Mouse (Mus musculus) olfactory bulb, adult 2 months (tissue): ENCODE results near the gene Spdef. TPM values are rescaled to one million over a fixed set of nuclear protein-coding genes. Genes with fewer than 3 reads are reported as not detected.

Experiments
- H3K27ac ChIP-seq: fragments of 200-500 bp; 2 replicates; pipeline ENCODE4 v1.5.1; 2012; ENCODE audit warnings: low read depth, low read length; ENCODE audit not compliant: insufficient read depth
- H3K4me1 ChIP-seq: fragments of 200-500 bp; 2 replicates; pipeline ENCODE4 v1.6.1; 2012; ENCODE audit warnings: low read length; ENCODE audit not compliant: control insufficient read depth, insufficient read depth
- H3K4me3 ChIP-seq: fragments of 200-500 bp; 2 replicates; pipeline ENCODE4 v1.5.1; 2012; ENCODE audit warnings: mild to moderate bottlenecking, low read depth, low read length, moderate library complexity; ENCODE audit not compliant: insufficient read depth
- CTCF ChIP-seq: fragments of 200-500 bp; IDR thresholded peaks from 2 replicates; pipeline ENCODE4 v1.5.1; 2012; ENCODE audit warnings: low read depth, mild to moderate bottlenecking, low read length, moderate library complexity; ENCODE audit not compliant: insufficient read depth
- POLR2A ChIP-seq: fragments of 200-500 bp; IDR thresholded peaks from 2 replicates; pipeline ENCODE4 v1.6.1; 2012; ENCODE audit warnings: mild to moderate bottlenecking, low read depth, low read length, moderate library complexity; ENCODE audit not compliant: insufficient read depth
- WGBS: fragments of 180-500 bp; shearing (Covaris S2); methylation state at CpG from one replicate; pipeline ENCODE4 v1.1.7; 2018; 5-methylcytosine and 5-hydroxymethylcytosine counted together
- polyA plus RNA-seq: library from polyadenylated mRNA; stranded (reverse); fragments of >200 nt; gene quantifications from 2 replicates; pipeline ENCODE4 v1.2.4, GENCODE M21; 2012; ENCODE audit warnings: low replicate concordance; ENCODE audit not compliant: missing spikeins, insufficient read depth, insufficient read length

Gene Spdef
- polyA plus RNA-seq, 1 experiment: not detected

- Histone ChIP-seq H3K27ac (peak overlapping the region; percentile 16; the same call in 1 of the 2 replicates), H3K4me3 (no peak overlapping the region), H3K4me1 (peaks cover 33% of the 10 kb centered on the region)
- WGBS: 66% methylated on average over 17 of the region's 17 CpGs
- TF ChIP-seq CTCF (no peak), POLR2A (no peak)
These were observed 29.0 kb downstream of the Spdef start for GRCm38 (mm10) chr17:27699641-27700244.

- H3K4me1 ChIP-seq: peaks cover 58% of the 10 kb centered on the region
- 76% methylated on average over 14 of the region's 14 CpGs for WGBS
- H3K27ac ChIP-seq: no peak overlapping the region
- H3K4me3 ChIP-seq: no peak overlapping the region
- TF ChIP-seq POLR2A (no peak), CTCF (no peak)
These were observed 37.6 kb downstream of the Spdef start for GRCm38 (mm10) chr17:27690993-27691693.

GRCm38 (mm10) chr17:27686395-27686794, 42.4 kb downstream of the Spdef start:
- Histone ChIP-seq H3K4me1 (peaks cover 75% of the 10 kb centered on the region), H3K27ac (peak overlapping the region; percentile 42), H3K4me3 (peak overlapping the region; percentile 61)
- 13% methylated on average over 5 of the region's 5 CpGs for WGBS
- no peak for TF ChIP-seq CTCF
- no peak for TF ChIP-seq POLR2A

DNA sequence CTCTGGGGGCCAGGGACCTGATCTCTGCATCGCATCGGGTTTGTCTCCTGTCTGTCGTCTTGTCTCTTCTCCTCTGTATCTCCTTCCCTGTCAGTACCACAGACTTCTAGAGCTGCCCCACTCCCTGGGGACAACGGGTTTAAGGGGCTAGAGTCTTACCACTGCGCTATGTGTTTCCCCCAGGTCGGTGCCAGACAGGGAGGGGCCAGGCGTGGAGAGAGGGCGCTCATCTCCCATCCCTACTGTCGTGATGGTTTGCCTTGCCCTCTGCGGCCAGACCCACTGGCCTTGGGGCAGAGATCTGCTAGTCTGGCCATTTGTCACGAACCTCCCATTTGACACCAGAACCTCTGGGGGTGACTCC, 43.2 kb downstream of the Spdef start:
- WGBS: 3% methylated on average over 11 of the region's 11 CpGs
- Histone ChIP-seq H3K4me1 (peaks cover 68% of the 10 kb centered on the region), H3K27ac (peak overlapping the region; percentile 92), H3K4me3 (peak overlapping the region; percentile 61)
- no peak for TF ChIP-seq CTCF
- no peak for TF ChIP-seq POLR2A

GRCm38 (mm10) chr17:27684886-27685549, 43.7 kb downstream of the Spdef start:
- WGBS: under 1% methylated on average over 44 of the region's 53 CpGs
- Histone ChIP-seq H3K27ac (peak overlapping the region; percentile 92), H3K4me3 (peak overlapping the region; percentile 61), H3K4me1 (peaks cover 68% of the 10 kb centered on the region)
- TF ChIP-seq POLR2A: peak; percentile 45; the same call in 1 of the 2 replicates
- peak; percentile 39; the same call in 1 of the 2 replicates for TF ChIP-seq CTCF

DNA sequence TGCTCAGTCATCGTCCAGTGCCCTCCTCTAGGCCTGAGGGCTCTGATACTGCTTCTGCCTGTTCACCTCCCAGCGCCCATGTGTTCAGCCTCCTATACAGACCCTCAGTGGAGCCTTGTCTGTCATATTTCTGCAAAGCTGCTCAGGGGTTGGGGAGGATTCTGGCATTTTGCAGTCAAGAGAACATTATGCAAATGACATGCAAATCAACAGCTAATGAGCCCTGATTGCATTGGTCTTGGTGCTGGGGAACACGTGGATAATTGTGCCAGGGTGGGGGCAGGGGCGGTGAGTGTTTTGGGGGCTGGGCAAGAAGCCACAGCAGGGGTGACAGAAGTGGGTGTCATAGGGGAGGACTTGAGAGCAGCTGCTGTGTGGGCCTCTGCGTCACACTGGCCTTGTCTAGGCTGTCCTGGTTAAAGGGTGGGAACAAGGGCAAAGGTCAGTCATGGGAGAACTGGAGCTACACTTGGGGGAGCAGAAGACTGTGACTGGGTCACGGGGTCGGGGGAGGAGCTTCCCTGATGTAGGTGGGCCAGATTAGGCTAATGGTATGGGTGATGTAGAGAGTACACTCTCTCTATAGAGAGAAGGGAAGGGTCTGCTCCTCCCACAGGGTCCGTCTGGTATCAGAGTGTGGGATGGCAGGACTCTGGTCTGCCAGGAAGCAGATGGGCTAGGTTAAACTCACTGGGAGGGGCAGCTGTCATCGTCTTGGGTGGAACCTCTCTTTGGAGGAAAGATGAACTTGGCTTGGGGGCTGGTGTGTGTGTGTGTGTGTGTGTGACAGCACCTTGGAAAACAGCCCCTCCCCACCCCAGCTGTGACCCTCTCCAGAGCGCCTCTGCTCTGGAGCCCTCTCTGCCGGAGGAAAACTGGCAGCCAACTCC, 49.6 kb downstream of the Spdef start:
- no peak overlapping the region for H3K4me3 ChIP-seq
- H3K27ac ChIP-seq: peak overlapping the region; percentile 82
- TF ChIP-seq POLR2A: no peak
- TF ChIP-seq CTCF: no peak
- WGBS: 19% methylated on average over 11 of the region's 11 CpGs
- peaks cover 67% of the 10 kb centered on the region for H3K4me1 ChIP-seq

GRCm38 (mm10) chr17:27677756-27678155, 51.0 kb downstream of the Spdef start:
- 43% methylated on average over 5 of the region's 5 CpGs for WGBS
- Histone ChIP-seq H3K4me3 (no peak overlapping the region), H3K27ac (peak overlapping the region; percentile 18; the same call in 1 of the 2 replicates), H3K4me1 (peaks cover 56% of the 10 kb centered on the region)
- no peak for TF ChIP-seq POLR2A
- no peak for TF ChIP-seq CTCF

GRCm38 (mm10) chr17:27676270-27676669, 52.5 kb downstream of the Spdef start:
- Histone ChIP-seq H3K4me3 (no peak overlapping the region), H3K27ac (peak overlapping the region; percentile 59; the same call in 1 of the 2 replicates), H3K4me1 (peaks cover 48% of the 10 kb centered on the region)
- WGBS: 26% methylated on average over 7 of the region's 7 CpGs
- TF ChIP-seq CTCF (no peak), POLR2A (no peak)
